Mouse (Mus musculus) testis, adult 2 months (tissue): ENCODE measurements around the gene Olig1.
"Not testable (repeated sequence)": the region's sequence is repeated elsewhere in the genome, so short reads cannot be mapped to it uniquely, and the experiment has no call there.

ENCODE experiments used
- CTCF ChIP-seq: fragments of 200-500 bp; IDR thresholded peaks from 2 replicates; pipeline ENCODE4 v1.5.1; 2012; ENCODE audit warnings: low read depth, mild to moderate bottlenecking, inconsistent platforms, low read length, moderate library complexity; ENCODE audit not compliant: control insufficient read depth, insufficient read depth, insufficient replicate concordance
- POLR2A ChIP-seq: fragments of 200-500 bp; IDR thresholded peaks from 2 replicates; pipeline ENCODE4 v1.6.1; 2012; ENCODE audit warnings: low read depth, mild to moderate bottlenecking, inconsistent platforms, low read length, moderate library complexity; ENCODE audit not compliant: control insufficient read depth

DNA sequence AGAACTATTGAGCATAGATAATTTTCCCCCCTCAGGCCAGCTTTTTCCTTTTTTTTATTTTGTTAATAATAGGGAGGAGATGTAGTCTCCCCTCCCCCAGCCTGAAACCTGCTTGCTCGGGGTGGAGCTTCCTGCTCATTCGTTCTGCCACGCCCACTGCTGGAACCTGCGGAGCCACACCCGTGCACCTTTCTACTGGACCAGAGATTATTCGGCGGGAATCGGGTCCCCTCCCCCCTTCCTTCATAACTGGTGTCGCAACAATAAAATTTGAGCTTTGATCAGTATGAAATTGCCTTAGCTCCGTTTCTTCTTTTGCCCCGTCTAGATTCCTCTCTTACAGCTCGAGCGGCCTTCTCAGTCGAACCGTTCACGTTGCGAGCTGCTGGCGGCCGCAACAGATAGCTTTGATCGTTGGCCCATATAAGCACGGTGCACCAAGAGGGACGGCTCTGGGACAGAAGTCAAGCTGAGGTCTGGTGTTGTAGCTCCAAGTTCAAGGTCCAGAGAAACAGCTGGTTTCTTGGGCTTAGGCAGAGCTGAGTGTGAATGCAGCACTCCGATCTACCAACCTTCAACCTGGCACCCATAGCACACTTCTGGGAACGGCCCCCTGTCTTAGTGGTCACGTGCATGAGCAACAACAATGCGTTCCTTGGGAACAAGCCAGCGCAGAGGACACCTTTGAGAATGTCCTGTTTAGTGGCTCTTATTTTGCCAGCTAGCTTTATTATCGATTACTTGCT lies 14.0 kb upstream of the Olig1 start:
- not testable (repeated sequence) for TF ChIP-seq CTCF, POLR2A
